Mouse (Mus musculus) embryonic fibroblast, embryonic 13.5 days (primary cell): ENCODE measurements around the gene Mef2b.

Experiments
- CTCF ChIP-seq: IDR thresholded peaks from 2 replicates; pipeline ENCODE4 v1.5.1; 2011; ENCODE audit warnings: mild to moderate bottlenecking, control low read depth, low read length, moderate library complexity, borderline replicate concordance; ENCODE audit not compliant: insufficient read depth
- POLR2A ChIP-seq: IDR thresholded peaks from 2 replicates; pipeline ENCODE4 v1.6.1; 2011; ENCODE audit warnings: low read depth, mild to moderate bottlenecking, control low read depth, low read length, moderate library complexity

GRCm38 (mm10) chr8:70208130-70208529, 68.6 kb downstream of the Mef2b start:
- TF ChIP-seq CTCF (no peak), POLR2A (no peak)
